Mouse (Mus musculus) myocyte (in vitro differentiated cells): ENCODE results near the gene Ghrhr.
A peak's percentile ranks its signal among the peaks of the same experiment; 100 is the strongest.

Experiments
- CEBPB ChIP-seq: IDR thresholded peaks from 2 replicates; pipeline ENCODE4 v1.6.1; 2011; ENCODE audit warnings: mild to moderate bottlenecking, moderate library complexity; ENCODE audit not compliant: poor library complexity, insufficient read depth, severe bottlenecking
- E2F4 ChIP-seq: IDR thresholded peaks from one replicate; pipeline ENCODE4 v1.6.1; 2011; ENCODE audit warnings: mild to moderate bottlenecking, control low read depth, moderate library complexity; ENCODE audit not compliant: insufficient read depth
- MAX ChIP-seq: IDR thresholded peaks from one replicate; pipeline ENCODE4 v1.6.1; 2011; ENCODE audit warnings: low read depth, mild to moderate bottlenecking, control low read depth
- MYOD1 ChIP-seq, 3 experiments: IDR thresholded peaks; one replicate each; pipeline ENCODE4 v1.6.1; 2011; ENCODE audit warnings: control low read depth in 2 of 3, low read depth in 2 of 3, mild to moderate bottlenecking in 2 of 3, moderate library complexity in 1 of 3; ENCODE audit not compliant: insufficient read length in 2 of 3, control insufficient read depth in 1 of 3
- MYOG ChIP-seq, 3 experiments: IDR thresholded peaks; one replicate each; pipeline ENCODE4 v1.6.1; 2011; ENCODE audit warnings: control low read depth in 2 of 3, low read depth in 2 of 3, mild to moderate bottlenecking in 2 of 3; ENCODE audit not compliant: insufficient read length in 2 of 3, control insufficient read depth in 1 of 3, insufficient read depth in 1 of 3
- POLR2A ChIP-seq: IDR thresholded peaks from one replicate; pipeline ENCODE4 v1.6.1; 2011; ENCODE audit warnings: low read depth, mild to moderate bottlenecking, control low read depth, moderate library complexity; ENCODE audit not compliant: insufficient read length
- POLR2AphosphoS2 ChIP-seq: IDR thresholded peaks from one replicate; pipeline ENCODE4 v1.6.1; 2011; ENCODE audit warnings: low read depth, control low read depth; ENCODE audit not compliant: insufficient read length
- REST ChIP-seq: IDR thresholded peaks from one replicate; pipeline ENCODE4 v1.6.1; 2011; ENCODE audit warnings: mild to moderate bottlenecking, control low read depth, moderate library complexity; ENCODE audit not compliant: insufficient read depth, insufficient read length
- SRF ChIP-seq: IDR thresholded peaks from one replicate; pipeline ENCODE4 v1.6.1; 2011; ENCODE audit warnings: low read depth; ENCODE audit not compliant: control insufficient read depth, insufficient read length
- TCF12 ChIP-seq: IDR thresholded peaks from one replicate; pipeline ENCODE4 v1.6.1; 2011; ENCODE audit warnings: mild to moderate bottlenecking, control low read depth; ENCODE audit not compliant: poor library complexity, insufficient read depth, severe bottlenecking
- TCF3 ChIP-seq: IDR thresholded peaks from one replicate; pipeline ENCODE4 v1.6.1; 2011; ENCODE audit warnings: low read depth, control low read depth; ENCODE audit not compliant: insufficient read length
- USF1 ChIP-seq: IDR thresholded peaks from one replicate; pipeline ENCODE4 v1.6.1; 2011; ENCODE audit warnings: low read depth, mild to moderate bottlenecking, control low read depth, moderate library complexity

GRCm38 (mm10) chr6:55420411-55420810, 44.3 kb downstream of the Ghrhr start:
- no peak for TF ChIP-seq USF1
- TF ChIP-seq POLR2AphosphoS2, result no peak
- TF ChIP-seq REST, result peak; percentile 91
- TF ChIP-seq POLR2A, result no peak
- no peak for TF ChIP-seq MAX
- no peak for TF ChIP-seq TCF3
- TF ChIP-seq CEBPB, result no peak
- TF ChIP-seq SRF, result no peak
- TF ChIP-seq MYOG (IDR thresholded peaks at IDR 0.05; ENCODE audit: control insufficient read depth in 1 of 3, insufficient read depth in 1 of 3, insufficient read length in 2 of 3, low read depth in 2 of 3), result no peak
- TF ChIP-seq MYOD1 (IDR thresholded peaks at IDR 0.05; ENCODE audit: control insufficient read depth in 1 of 3, insufficient read length in 2 of 3, low read depth in 2 of 3), result no peak
- no peak for TF ChIP-seq TCF12
- no peak for TF ChIP-seq E2F4
